Mouse (Mus musculus) lung, embryonic 16.5 days (tissue): ENCODE data around the gene Wrap53. TPM values are rescaled to one million over a fixed set of nuclear protein-coding genes. Genes with fewer than 3 reads are reported as not detected.

Source experiments
- ATAC-seq: fragments of 200-750 bp; cut with Nextera tagmentation; 2 replicates; pipeline ENCODE4 v1.8.0; 2017; ENCODE audit warnings: low read depth, mild to moderate bottlenecking, moderate library complexity
- H3K27ac ChIP-seq: fragments of 300-500 bp; sonication (generic); 2 replicates; pipeline ENCODE4 v1.5.1; 2014; ENCODE audit warnings: mild to moderate bottlenecking, control low read depth, low read length
- H3K27me3 ChIP-seq: fragments of 300-500 bp; sonication (generic); 2 replicates; pipeline ENCODE4 v1.6.1; 2014; ENCODE audit warnings: low read depth, low read length, mixed read lengths; ENCODE audit not compliant: control insufficient read depth, insufficient read depth
- H3K36me3 ChIP-seq: fragments of 300-500 bp; sonication (generic); 2 replicates; pipeline ENCODE4 v1.6.1; 2014; ENCODE audit warnings: low read length; ENCODE audit not compliant: control insufficient read depth, insufficient read depth
- H3K4me1 ChIP-seq: fragments of 300-500 bp; sonication (generic); replicated peaks from 2 replicates; pipeline ENCODE4 v1.6.1; 2014; ENCODE audit warnings: low read length, mixed read lengths; ENCODE audit not compliant: control insufficient read depth, insufficient read depth
- H3K4me2 ChIP-seq: fragments of 300-500 bp; sonication (generic); 2 replicates; pipeline ENCODE4 v1.6.1; 2014; ENCODE audit warnings: low read depth, low read length, control low read depth
- H3K4me3 ChIP-seq: fragments of 300-500 bp; sonication (generic); 2 replicates; pipeline ENCODE4 v1.5.1; 2014; ENCODE audit warnings: mild to moderate bottlenecking, low read length, control low read depth
- H3K9ac ChIP-seq: fragments of 300-500 bp; sonication (generic); 2 replicates; pipeline ENCODE4 v1.6.1; 2014; ENCODE audit warnings: low read length, control low read depth
- H3K9me3 ChIP-seq: fragments of 300-500 bp; sonication (generic); 2 replicates; pipeline ENCODE4 v1.6.1; 2016; ENCODE audit warnings: low read length; ENCODE audit not compliant: control insufficient read depth
- WGBS: fragments of 180-500 bp; shearing (Covaris S2); extraction: QIAGEN DNeasy Blood & Tissue Kit; methylation state at CpG from one replicate; pipeline ENCODE4 v1.1.7; 2014; 5-methylcytosine and 5-hydroxymethylcytosine counted together
- polyA plus RNA-seq: library from polyadenylated mRNA; unstranded; fragments of >200 nt; fragmentation: Nextera tagmentation; extraction: Ambion mirVana; gene quantifications from 2 replicates; pipeline ENCODE4 v1.2.1, GENCODE M21; 2015

The Wrap53 gene
- polyA plus RNA-seq, 1 experiment from 2014 or later = 29.2 TPM

DNA sequence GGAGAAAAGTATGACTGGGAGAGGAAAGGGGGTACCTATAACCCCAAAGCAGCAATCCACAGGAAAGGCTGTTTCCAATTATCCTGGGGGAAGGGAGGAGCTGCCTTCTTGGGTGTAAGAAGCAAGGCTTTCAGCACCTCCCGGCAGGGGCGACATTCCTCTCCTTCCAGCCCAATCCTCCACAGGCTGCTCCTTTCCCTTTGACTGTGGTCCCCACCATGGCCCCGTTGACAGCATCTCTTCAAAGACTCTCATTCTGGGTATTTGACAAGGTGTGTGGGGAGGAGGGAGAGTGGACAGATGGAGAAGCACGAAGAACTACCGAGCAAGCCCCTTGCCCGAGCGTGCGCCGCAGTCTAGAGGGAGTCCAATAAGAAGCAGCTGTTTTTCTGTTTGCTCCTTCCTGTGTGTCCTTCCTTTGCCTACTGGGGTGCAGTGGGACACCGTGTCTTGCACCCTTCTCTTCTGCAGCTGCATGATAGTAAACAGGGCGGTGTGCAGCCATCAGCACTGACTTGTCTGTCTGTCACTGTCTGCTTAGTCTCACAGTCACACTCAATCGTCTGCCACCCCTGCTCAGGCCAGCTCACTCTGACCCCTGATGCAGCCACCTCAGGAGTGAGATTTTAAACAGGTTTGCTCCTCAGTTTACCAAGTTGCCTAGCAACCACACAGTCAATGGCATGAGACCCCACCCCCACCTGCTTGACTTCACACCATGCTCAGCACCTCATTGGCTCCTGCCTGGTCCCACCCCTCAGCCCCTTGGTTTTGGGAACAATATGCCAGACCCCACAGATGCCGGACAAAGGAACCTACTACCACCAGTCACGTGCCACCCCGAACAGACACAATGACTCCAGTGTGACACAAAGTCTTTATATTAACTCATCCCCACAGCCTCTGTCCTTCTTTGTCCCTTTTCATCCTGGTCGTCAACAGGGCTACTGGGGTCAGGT lies 18.9 kb downstream of the Wrap53 start:
- Histone ChIP-seq H3K4me1 (peaks cover 15% of the 10 kb centered on the region), H3K4me2 (no peak overlapping the region), H3K36me3 (peaks cover 6% of the 10 kb centered on the region; the same call in 1 of the 2 replicates), H3K27me3 (no peaks in the 10 kb centered on the region), H3K9ac (no peak overlapping the region), H3K4me3 (no peak overlapping the region), H3K27ac (no peak overlapping the region), H3K9me3 (no peaks in the 10 kb centered on the region)
- WGBS = 44% methylated on average over 16 of the region's 16 CpGs
- ATAC-seq = no peak; the same call in 1 of the 2 replicates

DNA sequence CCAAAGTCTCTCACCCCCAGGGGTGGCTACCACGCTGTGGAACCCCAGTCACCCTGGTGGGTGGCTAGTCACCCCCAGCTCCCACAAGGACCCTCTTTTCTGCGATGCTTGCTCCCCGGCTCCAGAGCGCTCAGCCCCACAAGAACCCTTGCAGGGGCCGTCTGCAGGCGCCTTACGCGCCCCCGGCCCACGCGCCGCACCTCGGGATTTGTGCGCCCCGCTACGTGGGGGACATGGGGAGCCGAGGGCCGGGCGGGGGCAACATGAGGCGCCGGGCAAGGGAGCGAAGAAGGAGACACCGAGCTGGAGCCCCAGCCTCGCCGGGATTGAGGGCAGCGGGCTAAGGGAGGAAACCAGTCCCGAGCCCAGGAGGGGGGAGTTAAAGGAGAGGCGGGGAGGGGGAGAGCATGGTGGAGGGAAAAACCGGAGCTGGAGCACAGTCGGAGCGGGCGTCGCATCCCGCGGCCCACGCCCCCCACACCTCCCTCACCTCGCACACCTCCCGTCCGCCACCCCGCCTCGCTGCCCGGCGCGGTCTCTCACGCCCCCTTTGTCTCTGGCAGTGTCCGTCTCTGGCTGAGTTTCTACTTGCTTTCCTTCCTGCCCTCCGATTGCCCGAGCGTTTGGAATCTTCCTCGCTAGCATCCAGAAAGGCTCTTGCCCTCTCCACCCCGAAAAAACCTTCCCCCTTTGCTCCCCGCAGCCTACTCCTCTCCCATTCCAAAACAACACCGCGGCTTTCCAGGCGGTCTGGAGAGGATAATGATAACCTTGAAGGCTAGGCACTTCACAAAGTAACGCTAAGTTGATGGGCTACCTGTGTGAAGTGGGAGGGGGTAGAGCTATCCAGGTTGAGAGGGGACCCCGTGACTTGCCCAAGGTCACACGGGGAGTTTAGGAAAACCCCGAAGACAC lies 19.9 kb downstream of the Wrap53 start, which contains the start of gene Efnb3:
Gene Efnb3 (minus strand): TSS at position 355 of the 915 bp plus-strand sequence.
- 1% methylated on average over 39 of the region's 59 CpGs for WGBS
- Histone ChIP-seq H3K9me3 (no peaks in the 10 kb centered on the region), H3K4me1 (peaks cover 15% of the 10 kb centered on the region), H3K27ac (no peak within 1 kb of the TSS), H3K27me3 (no peaks in the 10 kb centered on the region), H3K4me2 (peak within 1 kb of the TSS; percentile 99), H3K4me3 (peak within 1 kb of the TSS; percentile 61), H3K36me3 (peaks cover 6% of the 10 kb centered on the region; the same call in 1 of the 2 replicates), H3K9ac (peak within 1 kb of the TSS; percentile 78)
- peak; percentile 64 for ATAC-seq

DNA sequence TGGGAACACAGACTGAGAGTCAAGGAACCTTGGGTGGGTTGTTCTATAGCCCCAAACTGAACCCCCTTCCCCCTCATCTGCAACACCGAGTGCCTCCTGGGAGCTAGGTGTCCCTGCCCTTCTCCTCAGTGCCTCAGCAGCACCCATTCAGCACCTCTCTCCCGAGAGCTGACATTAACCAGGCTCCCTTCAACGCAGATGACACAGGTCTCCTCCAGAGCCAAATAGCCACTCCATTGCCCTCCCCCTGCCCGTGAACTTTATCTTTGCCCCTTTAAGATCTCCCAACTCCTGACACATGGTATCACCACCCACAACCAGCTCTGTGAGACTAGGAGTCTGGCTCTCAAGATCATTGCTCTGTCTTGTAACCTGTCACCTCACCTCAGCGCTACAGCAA lies 20.9 kb downstream of the Wrap53 start:
- no peak overlapping the region for H3K27ac ChIP-seq
- H3K9ac ChIP-seq = peak overlapping the region; percentile 78
- H3K4me3 ChIP-seq = peak overlapping the region; percentile 61
- H3K4me2 ChIP-seq = peak overlapping the region; percentile 99
- no peaks in the 10 kb centered on the region for H3K27me3 ChIP-seq
- 9% methylated on average over 5 of the region's 5 CpGs for WGBS
- H3K36me3 ChIP-seq = peaks cover 3% of the 10 kb centered on the region; the same call in 1 of the 2 replicates
- no peak for ATAC-seq
- no peaks in the 10 kb centered on the region for H3K9me3 ChIP-seq
- peaks cover 15% of the 10 kb centered on the region for H3K4me1 ChIP-seq

DNA sequence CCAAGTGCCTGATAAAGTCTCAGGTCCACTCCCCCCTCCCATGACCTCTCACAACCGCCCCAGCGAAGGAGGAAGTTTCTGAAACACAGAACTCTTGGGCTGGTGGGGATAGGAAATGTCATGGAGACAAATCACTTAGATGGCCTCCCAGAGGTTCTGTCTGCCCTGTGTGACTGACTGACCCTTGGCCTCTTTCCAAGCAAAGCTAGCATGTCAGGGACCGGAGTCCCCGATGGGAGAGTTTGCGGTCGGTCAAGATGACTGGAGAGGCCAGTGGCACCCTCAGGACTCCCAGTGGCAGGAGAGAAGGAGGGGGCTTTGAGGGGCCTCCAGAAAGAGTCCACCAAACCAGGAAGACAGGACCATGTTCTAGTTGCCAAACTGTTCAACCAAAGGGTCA lies 21.3 kb downstream of the Wrap53 start:
- Histone ChIP-seq H3K9ac (no peak overlapping the region), H3K36me3 (0 out of 2 replicates have a peak, but pooled peaks cover 2% of the 10 kb centered on the region), H3K4me3 (no peak overlapping the region; the same call in 1 of the 2 replicates), H3K27ac (no peak overlapping the region), H3K4me2 (peak overlapping the region; percentile 99; the same call in 1 of the 2 replicates), H3K9me3 (no peaks in the 10 kb centered on the region), H3K27me3 (no peaks in the 10 kb centered on the region), H3K4me1 (peaks cover 15% of the 10 kb centered on the region)
- 19% methylated on average over 6 of the region's 6 CpGs for WGBS
- ATAC-seq = no peak

DNA sequence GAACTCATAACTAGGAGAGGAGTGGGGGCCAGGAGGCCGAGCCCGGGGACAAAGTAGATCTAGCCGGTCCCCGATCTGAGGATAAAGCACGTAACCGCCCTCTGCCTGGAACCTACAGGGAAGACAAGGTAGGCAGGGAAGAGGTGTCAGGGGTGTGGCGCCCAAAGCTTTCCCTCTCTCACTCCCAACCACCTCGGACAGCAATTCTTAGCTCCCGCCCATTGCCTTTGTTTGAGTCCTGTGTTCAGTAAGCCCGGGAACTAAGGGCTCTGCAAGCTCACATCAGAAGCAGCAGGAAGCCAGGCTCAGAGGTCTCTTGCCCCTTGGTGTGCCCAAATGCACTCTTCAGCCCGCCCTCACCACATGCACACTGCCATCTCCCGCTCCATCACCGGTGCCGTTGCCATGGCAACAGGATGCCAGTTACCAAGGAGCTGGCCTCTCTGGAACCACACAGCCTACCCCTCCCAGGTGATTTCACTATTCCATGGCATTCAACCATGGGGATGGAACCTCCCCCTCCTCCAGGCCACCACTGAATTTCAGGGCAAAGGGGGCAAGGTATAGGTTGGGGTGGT lies 22.6 kb downstream of the Wrap53 start:
- 46% methylated on average over 14 of the region's 14 CpGs for WGBS
- Histone ChIP-seq H3K36me3 (0 out of 2 replicates have a peak, but pooled peaks cover 2% of the 10 kb centered on the region), H3K27me3 (no peaks in the 10 kb centered on the region), H3K9ac (no peak overlapping the region), H3K9me3 (no peaks in the 10 kb centered on the region), H3K4me2 (no peak overlapping the region), H3K4me3 (no peak overlapping the region), H3K4me1 (peaks cover 15% of the 10 kb centered on the region), H3K27ac (no peak overlapping the region)
- ATAC-seq = no peak

DNA sequence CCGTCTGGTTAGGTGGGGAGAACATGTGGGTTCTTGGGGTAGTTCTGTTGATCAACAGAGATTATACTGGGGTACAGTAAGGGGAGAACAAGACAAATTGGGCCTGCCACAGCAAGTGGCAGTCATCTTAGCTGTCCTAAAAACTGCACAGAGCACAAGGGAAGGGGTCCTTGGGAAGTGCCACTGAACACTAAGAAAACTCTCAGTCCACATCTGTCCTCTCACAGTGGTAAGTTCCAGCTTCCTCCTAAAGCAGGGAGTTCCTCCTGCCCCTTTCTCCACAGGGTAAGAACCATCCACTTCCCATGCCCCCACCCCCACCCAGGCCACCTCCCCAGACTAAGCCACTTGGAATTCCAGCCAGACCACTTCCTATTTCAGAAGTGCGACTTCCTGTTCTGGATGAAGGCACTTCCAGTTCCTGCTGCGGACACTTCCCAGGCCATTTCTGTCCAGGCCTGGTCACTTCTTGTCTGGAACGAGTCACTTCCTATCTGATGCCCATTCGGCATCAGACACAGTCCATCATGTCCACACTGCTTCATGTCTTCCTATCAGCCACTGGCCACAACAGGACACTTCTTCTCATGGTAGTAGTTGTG lies 25.4 kb downstream of the Wrap53 start:
- no peaks in the 10 kb centered on the region for H3K9me3 ChIP-seq
- 62% methylated on average over 5 of the region's 5 CpGs for WGBS

DNA sequence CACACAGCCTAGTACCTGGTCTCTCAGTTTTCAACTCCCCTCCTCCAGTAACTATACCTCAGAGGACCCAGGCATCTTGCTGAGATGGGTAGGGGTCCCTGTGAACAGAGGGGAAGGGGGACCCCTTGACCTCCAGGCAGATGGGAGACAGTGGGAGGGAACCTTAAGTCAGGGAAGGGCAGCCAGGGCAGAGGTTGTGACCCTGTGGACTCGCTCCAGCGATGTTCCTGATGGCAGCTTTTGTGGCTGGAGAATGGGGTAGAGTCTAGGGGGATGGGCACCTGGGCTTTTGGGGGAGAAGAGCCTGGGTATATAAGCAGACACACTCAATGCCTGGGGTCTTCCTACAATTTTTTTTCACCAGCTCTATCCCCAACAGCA lies 26.7 kb downstream of the Wrap53 start:
- Histone ChIP-seq H3K27me3 (no peaks in the 10 kb centered on the region; the same call in 1 of the 2 replicates), H3K4me2 (no peak overlapping the region), H3K9me3 (no peaks in the 10 kb centered on the region), H3K9ac (no peak overlapping the region), H3K4me3 (no peak overlapping the region), H3K27ac (no peak overlapping the region), H3K36me3 (no peaks in the 10 kb centered on the region), H3K4me1 (no peaks in the 10 kb centered on the region; the same call in 1 of the 2 replicates)
- WGBS = 24% methylated on average over 2 of the region's 2 CpGs
- ATAC-seq = no peak

More for the DNA sequence above, 25.4 kb downstream of the Wrap53 start:
- H3K4me2 ChIP-seq = no peak overlapping the region
- no peaks in the 10 kb centered on the region for H3K36me3 ChIP-seq
- H3K27ac ChIP-seq = no peak overlapping the region
- H3K4me3 ChIP-seq = no peak overlapping the region
- no peak for ATAC-seq
- H3K27me3 ChIP-seq = no peaks in the 10 kb centered on the region
- H3K4me1 ChIP-seq = peaks cover 11% of the 10 kb centered on the region
- H3K9ac ChIP-seq = no peak overlapping the region

DNA sequence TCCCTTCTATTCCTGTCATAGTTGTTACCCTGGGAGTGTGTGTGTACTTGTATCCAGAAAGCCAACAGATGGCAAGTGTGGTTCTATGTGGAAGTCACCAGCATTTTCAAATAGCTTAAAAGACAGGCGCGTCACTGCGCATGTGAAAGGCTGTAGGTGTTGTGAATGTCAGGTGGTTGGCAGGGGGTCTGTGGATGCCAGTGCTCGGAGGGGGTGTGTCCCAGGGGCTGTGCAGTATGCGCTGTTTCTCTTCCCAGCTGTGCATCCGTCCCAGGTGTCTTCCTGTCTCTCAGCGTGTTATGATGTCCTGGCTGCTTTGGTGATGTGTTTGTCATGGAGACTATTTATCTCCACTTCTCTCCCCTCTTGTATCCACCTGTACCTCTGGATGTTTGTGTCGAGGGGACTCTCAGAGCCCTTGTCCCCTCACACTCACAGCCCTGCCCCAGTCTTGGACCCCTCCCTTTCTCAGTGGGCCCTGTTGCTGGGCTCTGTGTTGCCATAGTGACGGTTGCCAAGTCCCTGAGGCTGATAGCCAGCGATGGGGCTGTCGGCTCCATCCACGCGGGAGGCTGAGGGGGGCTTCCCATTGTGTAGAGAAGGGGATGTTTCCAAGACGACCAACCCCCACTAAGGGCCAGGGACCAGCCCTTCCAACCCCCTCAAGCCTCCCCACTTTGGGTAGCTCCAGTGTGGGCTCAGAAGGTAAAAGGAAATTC lies 27.3 kb downstream of the Wrap53 start:
- no peak overlapping the region for H3K27ac ChIP-seq
- H3K4me3 ChIP-seq = no peak overlapping the region
- H3K27me3 ChIP-seq = no peaks in the 10 kb centered on the region; the same call in 1 of the 2 replicates
- H3K4me1 ChIP-seq = no peaks in the 10 kb centered on the region; the same call in 1 of the 2 replicates
- 27% methylated on average over 14 of the region's 14 CpGs for WGBS
- H3K9me3 ChIP-seq = no peaks in the 10 kb centered on the region
- ATAC-seq = no peak
- no peaks in the 10 kb centered on the region for H3K36me3 ChIP-seq
- no peak overlapping the region for H3K4me2 ChIP-seq
- no peak overlapping the region for H3K9ac ChIP-seq
